ENCODE assay signal across 7 mouse cellular contexts in genomic region chr5:35884689-35885088, GRCm38 (mm10).
"Had no signal": no experiment of that assay in that cellular context is flagged by ENCODE, and none has a peak within 500 bp of the region (broad histone marks: within the 10 kb centered on the region; RNA-seq: fewer than 3 reads in every experiment).

No protein-coding gene starts in this region.

- ATAC-seq: liver, embryonic 12.5 days had no signal

- H3K9ac ChIP-seq: kidney, embryonic 15.5 days; limb, embryonic 15.5 days; liver, embryonic 12.5 days; midbrain, embryonic 12.5 days; neural tube, embryonic 12.5 days had no signal

- H3K4me3 ChIP-seq: kidney, embryonic 15.5 days; left cerebral cortex, adult 2 months; limb, embryonic 15.5 days; liver, embryonic 12.5 days; midbrain, embryonic 12.5 days; myocyte; neural tube, embryonic 12.5 days had no signal

- H3K4me1 ChIP-seq: limb, embryonic 15.5 days; liver, embryonic 12.5 days; neural tube, embryonic 12.5 days had no signal

- H3K4me2 ChIP-seq: kidney, embryonic 15.5 days; limb, embryonic 15.5 days; liver, embryonic 12.5 days; midbrain, embryonic 12.5 days; neural tube, embryonic 12.5 days had no signal

- H3K36me3 ChIP-seq: kidney, embryonic 15.5 days; limb, embryonic 15.5 days; liver, embryonic 12.5 days; midbrain, embryonic 12.5 days; neural tube, embryonic 12.5 days had no signal

- H3K27ac ChIP-seq: kidney, embryonic 15.5 days; left cerebral cortex, adult 2 months; limb, embryonic 15.5 days; liver, embryonic 12.5 days; midbrain, embryonic 12.5 days; neural tube, embryonic 12.5 days had no signal

- H3K27me3 ChIP-seq: kidney, embryonic 15.5 days; limb, embryonic 15.5 days; midbrain, embryonic 12.5 days; neural tube, embryonic 12.5 days had no signal

- H3K9me3 ChIP-seq: kidney, embryonic 15.5 days; limb, embryonic 15.5 days; liver, embryonic 12.5 days; midbrain, embryonic 12.5 days; neural tube, embryonic 12.5 days had no signal
